Mouse (Mus musculus) gastrocnemius, postnatal 4 days (tissue): Measurements from ENCODE around the gene Sdhc. TPM values are rescaled to one million over a fixed set of nuclear protein-coding genes. Genes with fewer than 3 reads are reported as not detected.
"Not testable (repeated sequence)": the region's sequence is repeated elsewhere in the genome, so short reads cannot be mapped to it uniquely, and the experiment has no call there.

Experiments
- DNase-seq, 2 experiments: peaks; one replicate each; pipeline ENCODE4 v3.0.0; 2021 to 2022; ENCODE audit warnings: low spot score in 2 of 2, mixed read lengths in 2 of 2
- microRNA-seq: library from miRNA; unstranded; fragments of <30 nt; microRNA quantifications from one replicate; pipeline ENCODE4 v1.2.0, GENCODE M21; 2021
- total RNA-seq, 2 experiments: library from RNA; stranded (reverse); gene quantifications; 2 replicates each; pipeline ENCODE4 v1.2.3; 2021

Gene Sdhc
- total RNA-seq, 2 experiments from 2014 or later: 458 to 496 TPM

GRCm38 (mm10) chr1:171088237-171088869 lies 62.0 kb downstream of the Sdhc start:
- not testable (repeated sequence) for DNase-seq

- no peak for DNase-seq
These were observed 64.7 kb downstream of the Sdhc start for GRCm38 (mm10) chr1:171085718-171086117.

- DNase-seq: not testable (repeated sequence)
These were observed 68.7 kb downstream of the Sdhc start for GRCm38 (mm10) chr1:171081512-171082231.

GRCm38 (mm10) chr1:171079825-171080224 lies 70.6 kb downstream of the Sdhc start:
- DNase-seq: not testable (repeated sequence)

GRCm38 (mm10) chr1:171079345-171079744 lies 71.1 kb downstream of the Sdhc start:
- not testable (repeated sequence) for DNase-seq

GRCm38 (mm10) chr1:171078419-171078818 lies 72.0 kb downstream of the Sdhc start:
- not testable (repeated sequence) for DNase-seq

- peak in 1 of 2 experiments; percentile 42 for DNase-seq
These were observed 72.4 kb downstream of the Sdhc start for GRCm38 (mm10) chr1:171077955-171078354.

GRCm38 (mm10) chr1:171077192-171077591 lies 73.2 kb downstream of the Sdhc start:
- not testable (repeated sequence) for DNase-seq

Small RNA genes within 50 kb of the gene (microRNA-seq; reads per million reads assigned to microRNA genes)
- not detected for gene Gm27844

Other genes starting within 250 kb of the Sdhc start
- gene Fcrlb, start 237.7 kb downstream of the Sdhc start, total RNA-seq: not detected
- gene Fcrla, start 223.0 kb downstream of the Sdhc start, total RNA-seq: under 1 TPM; 0.26 to 0.61 TPM
- 10 to 100 TPM in 1 of 2 experiments, 1 to 10 TPM in 1; 8.9 to 11.9 TPM for gene Fcgr2b, start 174.1 kb downstream of the Sdhc start, total RNA-seq
- under 1 TPM; 0.37 to 0.62 TPM for gene Fcgr4, start 131.7 kb downstream of the Sdhc start, total RNA-seq
- 10 to 100 TPM; 15.7 to 16.8 TPM for gene Fcgr3, start 85.7 kb downstream of the Sdhc start, total RNA-seq
- gene Cfap126, start 36.7 kb downstream of the Sdhc start, total RNA-seq: 1 to 10 TPM in 1 of 2 experiments, not detected in 1; 1.2 TPM
- 100 to 1,000 TPM; 476 to 539 TPM for gene Mpz, start 108 bp upstream of the Sdhc start, total RNA-seq
- 10 to 100 TPM in 1 of 2 experiments, 1 to 10 TPM in 1; 7.5 to 11.7 TPM for gene Pcp4l1, start 45.7 kb upstream of the Sdhc start, total RNA-seq
- under 1 TPM in 1 of 2 experiments, not detected in 1; 0.29 TPM for gene Nr1i3, start 63.4 kb upstream of the Sdhc start, total RNA-seq
- gene Tomm40l, start 71.9 kb upstream of the Sdhc start, total RNA-seq: 10 to 100 TPM; 33.4 to 39.7 TPM
- gene Apoa2, start 74.5 kb upstream of the Sdhc start, total RNA-seq: 10 to 100 TPM in 1 of 2 experiments, 1 to 10 TPM in 1; 2.1 to 13.8 TPM
- 10 to 100 TPM; 18.7 to 28.7 TPM for gene Fcer1g, start 83.8 kb upstream of the Sdhc start, total RNA-seq
- 10 to 100 TPM; 12.1 to 12.5 TPM for gene Adamts4, start 99.8 kb upstream of the Sdhc start, total RNA-seq
- gene Ndufs2, start 100.8 kb upstream of the Sdhc start, total RNA-seq: 100 to 1,000 TPM; 471 to 503 TPM
- gene B4galt3, start 119.7 kb upstream of the Sdhc start, total RNA-seq: 10 to 100 TPM; 18.5 to 19.5 TPM
- gene Ppox, start 130.6 kb upstream of the Sdhc start, total RNA-seq: 10 to 100 TPM; 22.6 to 25.8 TPM
- gene Usp21, start 137.4 kb upstream of the Sdhc start, total RNA-seq: 10 to 100 TPM; 22.2 to 22.3 TPM
- gene Ufc1, start 144.4 kb upstream of the Sdhc start, total RNA-seq: 10 to 100 TPM; 88.1 to 89.8 TPM
- gene Dedd, start 178.5 kb upstream of the Sdhc start, total RNA-seq: 10 to 100 TPM; 33.5 to 33.6 TPM
- 10 to 100 TPM; 22.4 to 24.9 TPM for gene Nit1, start 195.0 kb upstream of the Sdhc start, total RNA-seq
- gene Pfdn2, start 195.1 kb upstream of the Sdhc start, total RNA-seq: 100 to 1,000 TPM in 1 of 2 experiments, 10 to 100 TPM in 1; 97.9 to 112 TPM
- under 1 TPM; 0.74 to 0.83 TPM for gene Klhdc9, start 210.2 kb upstream of the Sdhc start, total RNA-seq
- under 1 TPM; 0.21 to 0.25 TPM for gene Nectin4, start 219.5 kb upstream of the Sdhc start, total RNA-seq
- gene Arhgap30, start 238.4 kb upstream of the Sdhc start, total RNA-seq: 1 to 10 TPM; 3.3 to 3.5 TPM